ENCODE assay signal across 13 mouse cellular contexts in genomic region chr14:21719646-21720383, GRCm38 (mm10). TPM values are rescaled to one million over a fixed set of nuclear protein-coding genes. Genes with fewer than 3 reads are reported as not detected.
DNase-seq lines count a peak whose midpoint lies in the region; ATAC-seq lines count a peak whose summit lies in the region.
"Had no signal": no experiment of that assay in that cellular context is flagged by ENCODE, and none has a peak within 500 bp of the region (broad histone marks: within the 10 kb centered on the region; RNA-seq: fewer than 3 reads in every experiment).

No protein-coding gene starts in this region.

- ATAC-seq in forebrain, embryonic 13.5 days, result peak; percentile 57
- ATAC-seq in forebrain, embryonic 11.5 days (replicated peaks; ENCODE audit: low FRiP score), result no peak
- peak; percentile 66; the same call in 1 of the 2 replicates for ATAC-seq in embryonic facial prominence, embryonic 12.5 days (ENCODE audit: insufficient number of reproducible peaks, insufficient read depth, low FRiP score, low TSS enrichment)
- peak; percentile 23; the same call in 1 of the 2 replicates for ATAC-seq in liver, embryonic 13.5 days (ENCODE audit: low read depth)
- ATAC-seq in CD4-positive, CD25-positive, alpha-beta regulatory T cell, adult 4 months, result no peak
- ATAC-seq: activated CD4-positive, CD25-positive, alpha-beta regulatory T cell, adult 4 months had no signal

- no peaks in the 10 kb centered on the region for H3K9me3 ChIP-seq in forebrain, embryonic 13.5 days (replicated peaks)
- H3K9me3 ChIP-seq in forebrain, embryonic 11.5 days (ENCODE audit: control insufficient read depth, low read length), result no peaks in the 10 kb centered on the region; the same call in 1 of the 2 replicates
- H3K9me3 ChIP-seq in embryonic facial prominence, embryonic 12.5 days, result peaks cover 11% of the 10 kb centered on the region; the same call in 1 of the 2 replicates
- H3K9me3 ChIP-seq in liver, embryonic 13.5 days (replicated peaks), result no peaks in the 10 kb centered on the region
- H3K9me3 ChIP-seq: G1E; hindbrain, embryonic 15.5 days had no signal

- no peak overlapping the region for H3K9ac ChIP-seq in forebrain, embryonic 13.5 days
- no peak overlapping the region for H3K9ac ChIP-seq in forebrain, embryonic 11.5 days (ENCODE audit: low read length)
- H3K9ac ChIP-seq in embryonic facial prominence, embryonic 12.5 days, result no peak overlapping the region
- no peak overlapping the region for H3K9ac ChIP-seq in liver, embryonic 13.5 days
- H3K9ac ChIP-seq: hindbrain, embryonic 15.5 days had no signal

- H3K27me3 ChIP-seq in forebrain, embryonic 13.5 days, result no peaks in the 10 kb centered on the region
- no peaks in the 10 kb centered on the region; the same call in 1 of the 2 replicates for H3K27me3 ChIP-seq in forebrain, embryonic 11.5 days (ENCODE audit: control insufficient read depth, insufficient read depth, low read length)
- 0 out of 2 replicates have a peak, but pooled peaks cover 4% of the 10 kb centered on the region for H3K27me3 ChIP-seq in embryonic facial prominence, embryonic 12.5 days
- no peaks in the 10 kb centered on the region for H3K27me3 ChIP-seq in liver, embryonic 13.5 days
- H3K27me3 ChIP-seq: hindbrain, embryonic 15.5 days had no signal

- H3K27ac ChIP-seq in forebrain, embryonic 13.5 days, result no peak overlapping the region
- H3K27ac ChIP-seq in forebrain, embryonic 11.5 days (ENCODE audit: low read depth, low read length), result no peak overlapping the region
- peak overlapping the region; percentile 32; the same call in 1 of the 2 replicates for H3K27ac ChIP-seq in embryonic facial prominence, embryonic 12.5 days
- H3K27ac ChIP-seq in liver, embryonic 13.5 days, result no peak overlapping the region
- H3K27ac ChIP-seq: hindbrain, embryonic 15.5 days; kidney, postnatal 0 days had no signal

- 47% methylated on average over 17 of the region's 17 CpGs for WGBS in forebrain, embryonic 13.5 days
- 63% methylated on average over 17 of the region's 17 CpGs for WGBS in forebrain, embryonic 11.5 days
- WGBS in embryonic facial prominence, embryonic 12.5 days, result 26% methylated on average over 17 of the region's 17 CpGs
- WGBS in liver, embryonic 13.5 days (ENCODE audit: insufficient replicate concordance), result 46% methylated on average over 17 of the region's 17 CpGs

- no peak overlapping the region for H3K4me2 ChIP-seq in forebrain, embryonic 13.5 days
- H3K4me2 ChIP-seq in forebrain, embryonic 11.5 days (ENCODE audit: low read depth, low read length, severe bottlenecking), result no peak overlapping the region
- H3K4me2 ChIP-seq in embryonic facial prominence, embryonic 12.5 days (replicated peaks), result no peak overlapping the region
- H3K4me2 ChIP-seq in liver, embryonic 13.5 days, result no peak overlapping the region
- H3K4me2 ChIP-seq: hindbrain, embryonic 15.5 days had no signal

- intact Hi-C loops in left cerebral cortex, postnatal 4 days (cut with DNase I), result no loop called here

- H3K4me3 ChIP-seq in forebrain, embryonic 13.5 days, result no peak overlapping the region
- H3K4me3 ChIP-seq in forebrain, embryonic 11.5 days (ENCODE audit: low read depth, low read length), result no peak overlapping the region
- H3K4me3 ChIP-seq in embryonic facial prominence, embryonic 12.5 days, result no peak overlapping the region
- H3K4me3 ChIP-seq in liver, embryonic 13.5 days (replicated peaks), result no peak overlapping the region
- H3K4me3 ChIP-seq: hindbrain, embryonic 15.5 days had no signal

- H3K4me1 ChIP-seq in forebrain, embryonic 13.5 days, result peaks cover 9% of the 10 kb centered on the region
- H3K4me1 ChIP-seq in forebrain, embryonic 11.5 days (replicated peaks; ENCODE audit: control insufficient read depth, insufficient read depth, low read length), result peaks cover 2% of the 10 kb centered on the region
- peaks cover 24% of the 10 kb centered on the region for H3K4me1 ChIP-seq in embryonic facial prominence, embryonic 12.5 days
- H3K4me1 ChIP-seq in liver, embryonic 13.5 days (replicated peaks), result no peaks in the 10 kb centered on the region
- H3K4me1 ChIP-seq: hindbrain, embryonic 15.5 days had no signal

- DNase-seq in forebrain, embryonic 11.5 days (ENCODE audit: low spot score), result no peak
- peak; percentile 45 for DNase-seq in left cerebral cortex, postnatal 4 days
- DNase-seq in left cerebral cortex, adult 8-10 months (ENCODE audit: low spot score in 2 of 2), result no peak
- DNase-seq in liver, embryonic 13.5 days, result no peak
- no peak for DNase-seq in layer of hippocampus, postnatal 10 days (ENCODE audit: low spot score in 2 of 2)
- DNase-seq: cerebellum, adult 9-11 months had no signal

- H3K36me3 ChIP-seq in forebrain, embryonic 13.5 days (ENCODE audit: poor library complexity, severe bottlenecking), result no peaks in the 10 kb centered on the region
- H3K36me3 ChIP-seq in forebrain, embryonic 11.5 days (ENCODE audit: control insufficient read depth, insufficient read depth, low read length), result no peaks in the 10 kb centered on the region
- H3K36me3 ChIP-seq in embryonic facial prominence, embryonic 12.5 days, result no peaks in the 10 kb centered on the region
- no peaks in the 10 kb centered on the region for H3K36me3 ChIP-seq in liver, embryonic 13.5 days
- H3K36me3 ChIP-seq: G1E; hindbrain, embryonic 15.5 days had no signal

RNA-seq across cellular contexts. Expression of gene Dupd1, which starts 5.4 kb away (rescaled TPM):
- polyA plus RNA-seq in forebrain, embryonic 13.5 days (2015; fragmentation: Nextera tagmentation; extraction: Ambion mirVana), result not detected in 2 replicates
- polyA plus RNA-seq in forebrain, embryonic 11.5 days (2014; fragmentation: Nextera tagmentation; extraction: Ambion mirVana), result not detected in 2 replicates
- total RNA-seq in left cerebral cortex, postnatal 4 days (2021), result not detected
- total RNA-seq in left cerebral cortex, adult 8-10 months (2022), result not detected
- polyA plus RNA-seq in embryonic facial prominence, embryonic 12.5 days (2016; fragmentation: Nextera tagmentation; extraction: Ambion mirVana), result 0.39 and 0.47 TPM in 2 replicates
- polyA plus RNA-seq in liver, embryonic 13.5 days (2015; fragmentation: Nextera tagmentation; extraction: Ambion mirVana), result not detected in 2 replicates
- total RNA-seq in layer of hippocampus, postnatal 10 days (2021), result under 1 TPM; 0.29 to 0.53 TPM
- not detected for polyA plus RNA-seq in CD4-positive, CD25-positive, alpha-beta regulatory T cell, adult 4 months (2017; shearing (Covaris generic))
- total RNA-seq: G1E had no signal
- polyA plus RNA-seq: activated CD4-positive, CD25-positive, alpha-beta regulatory T cell, adult 4 months; G1E; kidney, postnatal 0 days had no signal

RNA-seq across cellular contexts. Expression of gene Samd8, which starts 30.5 kb away (rescaled TPM):
- 17.8 and 18.3 TPM in 2 replicates for polyA plus RNA-seq in forebrain, embryonic 13.5 days (2015; fragmentation: Nextera tagmentation; extraction: Ambion mirVana)
- polyA plus RNA-seq in forebrain, embryonic 11.5 days (2014; fragmentation: Nextera tagmentation; extraction: Ambion mirVana), result 12.5 and 13.9 TPM in 2 replicates
- 10 to 100 TPM; 92.6 to 94.3 TPM for total RNA-seq in left cerebral cortex, postnatal 4 days (2021)
- 10 to 100 TPM; 73.0 to 85.3 (median 75.7) TPM for total RNA-seq in left cerebral cortex, adult 8-10 months (2022)
- polyA plus RNA-seq in embryonic facial prominence, embryonic 12.5 days (2016; fragmentation: Nextera tagmentation; extraction: Ambion mirVana), result 12.8 and 13.8 TPM in 2 replicates
- polyA plus RNA-seq in liver, embryonic 13.5 days (2015; fragmentation: Nextera tagmentation; extraction: Ambion mirVana), result 3.7 and 4.9 TPM in 2 replicates
- total RNA-seq in layer of hippocampus, postnatal 10 days (2021), result 100 to 1,000 TPM in 1 of 2 experiments, 10 to 100 TPM in 1; 90.5 to 101 TPM
- polyA plus RNA-seq in CD4-positive, CD25-positive, alpha-beta regulatory T cell, adult 4 months (2017; shearing (Covaris generic)), result 1 to 10 TPM; 4.2 to 4.8 TPM

RNA-seq across cellular contexts. Expression of gene Dusp13, which starts 31.2 kb away (rescaled TPM):
- not detected in 2 replicates for polyA plus RNA-seq in forebrain, embryonic 13.5 days (2015; fragmentation: Nextera tagmentation; extraction: Ambion mirVana)
- not detected in 2 replicates for polyA plus RNA-seq in forebrain, embryonic 11.5 days (2014; fragmentation: Nextera tagmentation; extraction: Ambion mirVana)
- not detected for total RNA-seq in left cerebral cortex, postnatal 4 days (2021)
- total RNA-seq in left cerebral cortex, adult 8-10 months (2022), result under 1 TPM in 1 of 4 experiments, not detected in 3; 0.46 TPM
- polyA plus RNA-seq in embryonic facial prominence, embryonic 12.5 days (2016; fragmentation: Nextera tagmentation; extraction: Ambion mirVana), result not detected in 2 replicates
- not detected in 2 replicates for polyA plus RNA-seq in liver, embryonic 13.5 days (2015; fragmentation: Nextera tagmentation; extraction: Ambion mirVana)
- under 1 TPM in 1 of 2 experiments, not detected in 1; 0.75 TPM for total RNA-seq in layer of hippocampus, postnatal 10 days (2021)
- polyA plus RNA-seq in CD4-positive, CD25-positive, alpha-beta regulatory T cell, adult 4 months (2017; shearing (Covaris generic)), result not detected
- polyA plus RNA-seq: activated CD4-positive, CD25-positive, alpha-beta regulatory T cell, adult 4 months; G1E; hindbrain, embryonic 15.5 days; kidney, postnatal 0 days had no signal

Comparison
In these comparisons a context has a peak if more than half of its experiments do, and no peak if none do; other contexts are left out.
1. ATAC-seq: peak in forebrain, embryonic 13.5 days (single experiment), embryonic facial prominence, embryonic 12.5 days (single experiment) and liver, embryonic 13.5 days (single experiment); none in forebrain, embryonic 11.5 days (single experiment) and CD4-positive, CD25-positive, alpha-beta regulatory T cell, adult 4 months (single experiment).